Mouse (Mus musculus): ENCODE measurements at regions not wholly inside any gene's neighbourhood (a gene's known extent, or its start where the extent isn't known, plus 50 kb on each side); places are given as distances from the start of the nearest gene placed in this dataset.

GRCm38 (mm10) chr6:100502961-100503782 lies 167.8 kb downstream of the Shq1 start:
- TF ChIP-seq ZC3H11A (IDR thresholded peaks at IDR 0.05; ENCODE audit: borderline replicate concordance, low read depth, low read length) (no peak), CHD2 (IDR thresholded peaks at IDR 0.05; ENCODE audit: low read depth, low read length) (no peak), HCFC1 (IDR thresholded peaks at IDR 0.05; ENCODE audit: borderline replicate concordance, insufficient read depth, low read length) (no peak), ZNF384 (IDR thresholded peaks at IDR 0.05; ENCODE audit: low read depth, low read length) (no peak), MAFK (IDR thresholded peaks at IDR 0.05; ENCODE audit: insufficient read depth, low read depth, low read length) (no peak)
- no peak overlapping the region; a peak in 1 of 4 replicates for H3K4me3 ChIP-seq (ENCODE audit: insufficient read depth in 1 of 2, low read depth in 1 of 2, low read length in 2 of 2, poor library complexity in 1 of 2, severe bottlenecking in 1 of 2)
- in situ Hi-C loops (cut with MboI; ENCODE audit: low sequenced_read_pairs in 2 of 2, unreplicated experiment in 2 of 2): no loop called here
- no peak overlapping the region for H3K9ac ChIP-seq (ENCODE audit: insufficient read depth, low read depth, low read length, poor library complexity, severe bottlenecking)
- no peaks in the 10 kb centered on the region for H3K36me3 ChIP-seq (ENCODE audit: control insufficient read depth, insufficient read depth, low read length, poor library complexity, severe bottlenecking)
- no peak for DNase-seq (ENCODE audit: low read depth, low spot score)
- peaks cover 12 to 16% of the 10 kb centered on the region in 2 experiments for H3K4me1 ChIP-seq (ENCODE audit: control insufficient read depth in 2 of 2, insufficient read depth in 2 of 2, low read length in 2 of 2, poor library complexity in 1 of 2)
- no peaks in the 10 kb centered on the region for H3K9me3 ChIP-seq (ENCODE audit: control insufficient read depth, insufficient read depth, low read depth, low read length)
- H3K27ac ChIP-seq (ENCODE audit: insufficient read depth, low read depth, low read length, poor library complexity, severe bottlenecking): no peak overlapping the region

- no peak overlapping the region for H3K4me3 ChIP-seq (ENCODE audit: insufficient read depth in 1 of 2, low read depth in 1 of 2, low read length in 2 of 2, poor library complexity in 1 of 2, severe bottlenecking in 1 of 2)
- DNase-seq (ENCODE audit: low read depth, low spot score): no peak
- H3K27ac ChIP-seq (ENCODE audit: insufficient read depth, low read depth, low read length, poor library complexity, severe bottlenecking): no peak overlapping the region
- H3K9me3 ChIP-seq (ENCODE audit: control insufficient read depth, insufficient read depth, low read depth, low read length): no peaks in the 10 kb centered on the region
- in situ Hi-C loops (cut with MboI; ENCODE audit: low sequenced_read_pairs in 2 of 2, unreplicated experiment in 2 of 2): no loop called here
- TF ChIP-seq ZNF384 (IDR thresholded peaks at IDR 0.05; ENCODE audit: low read depth, low read length): no peak
- TF ChIP-seq HCFC1 (IDR thresholded peaks at IDR 0.05; ENCODE audit: borderline replicate concordance, insufficient read depth, low read length): no peak
- no peak for TF ChIP-seq MAFK (IDR thresholded peaks at IDR 0.05; ENCODE audit: insufficient read depth, low read depth, low read length)
- no peak for TF ChIP-seq CHD2 (IDR thresholded peaks at IDR 0.05; ENCODE audit: low read depth, low read length)
- TF ChIP-seq ZC3H11A (IDR thresholded peaks at IDR 0.05; ENCODE audit: borderline replicate concordance, low read depth, low read length): no peak
- H3K9ac ChIP-seq (ENCODE audit: insufficient read depth, low read depth, low read length, poor library complexity, severe bottlenecking): no peak overlapping the region
- no peaks in the 10 kb centered on the region for H3K36me3 ChIP-seq (ENCODE audit: control insufficient read depth, insufficient read depth, low read length, poor library complexity, severe bottlenecking)
- peaks cover 12 to 19% of the 10 kb centered on the region in 2 experiments for H3K4me1 ChIP-seq (ENCODE audit: control insufficient read depth in 2 of 2, insufficient read depth in 2 of 2, low read length in 2 of 2, poor library complexity in 1 of 2)
Measured at GRCm38 (mm10) chr6:100502139-100502538, 168.8 kb downstream of the Shq1 start.

DNA sequence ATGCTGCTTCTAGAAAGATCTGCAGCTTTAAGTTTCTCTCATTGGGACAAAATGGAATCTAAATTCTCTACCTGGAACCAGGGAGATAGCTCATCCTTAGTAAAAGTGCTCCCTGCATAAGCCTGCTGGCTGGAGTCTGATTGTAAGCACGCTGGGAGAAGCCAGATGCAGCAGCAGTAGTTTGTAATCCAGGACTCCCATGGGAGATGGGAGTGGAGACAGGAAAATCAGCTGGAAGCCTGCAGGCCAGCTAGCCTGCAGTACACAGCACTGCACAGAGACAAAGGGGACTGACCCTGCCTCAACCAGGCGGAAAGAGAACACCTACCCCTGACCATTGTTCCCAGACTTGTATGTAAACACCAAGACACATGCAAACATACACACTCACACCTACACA lies 170.2 kb downstream of the Shq1 start:
- Histone ChIP-seq H3K9me3 (ENCODE audit: control insufficient read depth, insufficient read depth, low read depth, low read length) (no peaks in the 10 kb centered on the region), H3K9ac (ENCODE audit: insufficient read depth, low read depth, low read length, poor library complexity, severe bottlenecking) (no peak overlapping the region), H3K27ac (ENCODE audit: insufficient read depth, low read depth, low read length, poor library complexity, severe bottlenecking) (no peak overlapping the region), H3K4me3 (ENCODE audit: insufficient read depth in 1 of 2, low read depth in 1 of 2, low read length in 2 of 2, poor library complexity in 1 of 2, severe bottlenecking in 1 of 2) (no peak overlapping the region), H3K36me3 (ENCODE audit: control insufficient read depth, insufficient read depth, low read length, poor library complexity, severe bottlenecking) (no peaks in the 10 kb centered on the region), H3K4me1 (ENCODE audit: control insufficient read depth in 2 of 2, insufficient read depth in 2 of 2, low read length in 2 of 2, poor library complexity in 1 of 2) (peaks cover 9 to 19% of the 10 kb centered on the region in 2 experiments)
- in situ Hi-C loops (cut with MboI; ENCODE audit: low sequenced_read_pairs in 2 of 2, unreplicated experiment in 2 of 2): no loop called here
- TF ChIP-seq ZC3H11A (IDR thresholded peaks at IDR 0.05; ENCODE audit: borderline replicate concordance, low read depth, low read length) (no peak), CHD2 (IDR thresholded peaks at IDR 0.05; ENCODE audit: low read depth, low read length) (no peak), MAFK (IDR thresholded peaks at IDR 0.05; ENCODE audit: insufficient read depth, low read depth, low read length) (no peak)
- no peak for DNase-seq (ENCODE audit: low read depth, low spot score)

DNA sequence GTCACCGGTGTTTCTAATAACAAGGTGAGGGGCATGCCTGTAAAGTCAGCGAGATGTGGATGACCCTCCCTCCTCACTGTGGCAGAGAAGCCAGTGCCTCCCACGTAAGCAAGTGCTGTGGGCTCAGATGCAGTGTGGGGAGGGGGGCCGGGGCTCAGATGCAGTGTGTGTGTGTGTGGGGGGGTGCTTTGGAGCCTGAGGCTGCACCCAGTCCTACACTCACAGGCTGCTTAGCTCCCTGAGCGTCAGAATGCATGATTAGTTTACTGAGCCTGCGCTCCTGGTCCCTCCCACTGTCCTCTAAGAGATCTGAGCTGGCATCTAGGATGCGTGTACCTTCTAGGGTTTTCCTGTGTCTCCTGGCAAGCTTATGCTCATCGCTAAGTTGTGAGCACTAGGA lies 170.9 kb downstream of the Shq1 start:
- no peak for DNase-seq (ENCODE audit: low read depth, low spot score)
- H3K9me3 ChIP-seq (ENCODE audit: control insufficient read depth, insufficient read depth, low read depth, low read length): no peaks in the 10 kb centered on the region
- peaks cover 9 to 18% of the 10 kb centered on the region in 2 experiments for H3K4me1 ChIP-seq (ENCODE audit: control insufficient read depth in 2 of 2, insufficient read depth in 2 of 2, low read length in 2 of 2, poor library complexity in 1 of 2)
- no peaks in the 10 kb centered on the region for H3K36me3 ChIP-seq (ENCODE audit: control insufficient read depth, insufficient read depth, low read length, poor library complexity, severe bottlenecking)
- TF ChIP-seq ZNF384 (IDR thresholded peaks at IDR 0.05; ENCODE audit: low read depth, low read length) (no peak), HCFC1 (IDR thresholded peaks at IDR 0.05; ENCODE audit: borderline replicate concordance, insufficient read depth, low read length) (no peak), ZC3H11A (IDR thresholded peaks at IDR 0.05; ENCODE audit: borderline replicate concordance, low read depth, low read length) (no peak), CHD2 (IDR thresholded peaks at IDR 0.05; ENCODE audit: low read depth, low read length) (no peak), MAFK (IDR thresholded peaks at IDR 0.05; ENCODE audit: insufficient read depth, low read depth, low read length) (no peak)
- H3K9ac ChIP-seq (ENCODE audit: insufficient read depth, low read depth, low read length, poor library complexity, severe bottlenecking): no peak overlapping the region
- H3K4me3 ChIP-seq (ENCODE audit: insufficient read depth in 1 of 2, low read depth in 1 of 2, low read length in 2 of 2, poor library complexity in 1 of 2, severe bottlenecking in 1 of 2): no peak overlapping the region
- no peak overlapping the region for H3K27ac ChIP-seq (ENCODE audit: insufficient read depth, low read depth, low read length, poor library complexity, severe bottlenecking)
- in situ Hi-C loops (cut with MboI; ENCODE audit: low sequenced_read_pairs in 2 of 2, unreplicated experiment in 2 of 2): no loop called here

Data from ES-E14 (cell line).